In genomic region chr9:31278651-31279050, GRCm38 (mm10) we compare ENCODE assay signal across 8 mouse cellular contexts. TPM values are rescaled to one million over a fixed set of nuclear protein-coding genes. Genes with fewer than 3 reads are reported as not detected.
DNase-seq lines count a peak whose midpoint lies in the region; ATAC-seq and TF ChIP-seq lines count a peak whose summit lies in the region.

No protein-coding gene starts in this region.

- no peaks in the 10 kb centered on the region for H3K36me3 ChIP-seq in heart, embryonic 10.5 days
- H3K36me3 ChIP-seq in limb, embryonic 13.5 days = no peaks in the 10 kb centered on the region
- H3K36me3 ChIP-seq in stomach, postnatal 0 days (ENCODE audit: control insufficient read depth, insufficient read depth, low read length) = no peaks in the 10 kb centered on the region

- no peaks in the 10 kb centered on the region for H3K9me3 ChIP-seq in heart, embryonic 10.5 days
- H3K9me3 ChIP-seq in limb, embryonic 13.5 days = no peaks in the 10 kb centered on the region
- H3K9me3 ChIP-seq in stomach, postnatal 0 days (ENCODE audit: control insufficient read depth, low read length) = no peaks in the 10 kb centered on the region

- no peak for DNase-seq in heart, embryonic 10.5 days (ENCODE audit: low spot score)
- DNase-seq in heart, postnatal 4 days = no peak
- peak; percentile 34 for DNase-seq in ovary, adult 18-20 months (ENCODE audit: low spot score)
- no peak for DNase-seq in ovary, postnatal 10 days (ENCODE audit: low spot score)
- DNase-seq in stomach, postnatal 0 days (ENCODE audit: low spot score) = no peak
- DNase-seq in layer of hippocampus, adult 2 months (ENCODE audit: low spot score in 2 of 2) = no peak

- H3K4me1 ChIP-seq in heart, embryonic 10.5 days = peaks cover 17% of the 10 kb centered on the region
- H3K4me1 ChIP-seq in limb, embryonic 13.5 days = peaks cover 25% of the 10 kb centered on the region
- H3K4me1 ChIP-seq in stomach, postnatal 0 days (replicated peaks; ENCODE audit: control insufficient read depth, insufficient read depth) = peaks cover 4% of the 10 kb centered on the region; the same call in 1 of the 2 replicates

- 80% methylated on average over 7 of the region's 7 CpGs for WGBS in heart, embryonic 10.5 days
- 82% methylated on average over 7 of the region's 7 CpGs for WGBS in limb, embryonic 13.5 days
- 58% methylated on average over 7 of the region's 7 CpGs for WGBS in stomach, postnatal 0 days

- peak overlapping the region; percentile 99; the same call in 1 of the 2 replicates for H3K27ac ChIP-seq in heart, embryonic 10.5 days
- peak overlapping the region; percentile 99; the same call in 1 of the 2 replicates for H3K27ac ChIP-seq in limb, embryonic 13.5 days
- peak overlapping the region; percentile 99 for H3K27ac ChIP-seq in stomach, postnatal 0 days (replicated peaks)
- H3K27ac ChIP-seq in layer of hippocampus, adult 2 months = no peak overlapping the region

- H3K4me2 ChIP-seq in limb, embryonic 13.5 days (replicated peaks) = no peak overlapping the region
- no peak overlapping the region for H3K4me2 ChIP-seq in stomach, postnatal 0 days (replicated peaks; ENCODE audit: low read depth)

- no peak overlapping the region for H3K9ac ChIP-seq in limb, embryonic 13.5 days
- H3K9ac ChIP-seq in stomach, postnatal 0 days (ENCODE audit: low read length) = no peak overlapping the region

- no peak overlapping the region for H3K4me3 ChIP-seq in heart, embryonic 10.5 days
- H3K4me3 ChIP-seq in limb, embryonic 13.5 days = no peak overlapping the region
- no peak overlapping the region for H3K4me3 ChIP-seq in stomach, postnatal 0 days (ENCODE audit: low read depth, low read length)
- no peak overlapping the region for H3K4me3 ChIP-seq in layer of hippocampus, adult 2 months

- TF ChIP-seq CTCF in stomach, postnatal 0 days (IDR thresholded peaks at IDR 0.05; ENCODE audit: low read depth) = no peak
- TF ChIP-seq CTCF in layer of hippocampus, adult 2 months (conservative IDR thresholded peaks at IDR 0.05) = no peak

- no peak for TF ChIP-seq EP300 in stomach, postnatal 0 days (optimal IDR thresholded peaks at IDR 0.05)

- H3K27me3 ChIP-seq in heart, embryonic 10.5 days (ENCODE audit: insufficient read depth, poor library complexity, severe bottlenecking) = no peaks in the 10 kb centered on the region
- H3K27me3 ChIP-seq in limb, embryonic 13.5 days = no peaks in the 10 kb centered on the region
- H3K27me3 ChIP-seq in stomach, postnatal 0 days (ENCODE audit: control insufficient read depth, insufficient read depth, low read length) = no peaks in the 10 kb centered on the region

- ATAC-seq in limb, embryonic 13.5 days (ENCODE audit: low FRiP score, low read depth) = no peak
- ATAC-seq in stomach, postnatal 0 days (ENCODE audit: low FRiP score, low TSS enrichment) = no peak
- no peak for ATAC-seq in megakaryocyte progenitor cell, adult 5-6 weeks (replicated peaks; ENCODE audit: poor library complexity)

RNA-seq across cellular contexts. Expression of gene Prdm10, which starts 1.7 kb away (rescaled TPM):
- polyA plus RNA-seq in heart, embryonic 10.5 days (2016; fragmentation: Nextera tagmentation; extraction: Ambion mirVana) = 5.3 and 5.6 TPM in 2 replicates
- total RNA-seq in heart, postnatal 4 days (2021) = 1 to 10 TPM; 6.8 to 7.5 TPM
- 5.1 and 5.2 TPM in 2 replicates for polyA plus RNA-seq in limb, embryonic 13.5 days (2015; fragmentation: Nextera tagmentation; extraction: Ambion mirVana)
- 1.1 and 1.2 TPM in 2 replicates for polyA plus RNA-seq in stomach, postnatal 0 days (2015; fragmentation: Nextera tagmentation; extraction: Ambion mirVana)
- total RNA-seq in layer of hippocampus, adult 2 months (2021) = 10 to 100 TPM; 22.0 to 23.1 TPM
- total RNA-seq in megakaryocyte progenitor cell, adult 5-6 weeks (2015) = 8.9 and 11.7 TPM in 2 replicates
- total RNA-seq in megakaryocyte progenitor cell, adult 5-6 weeks (2017) = 9.2 and 10.6 TPM in 2 replicates
